Mouse (Mus musculus) left cerebral cortex, adult 6 months (tissue): ENCODE results near the gene Plekhg4. TPM values are rescaled to one million over a fixed set of nuclear protein-coding genes. Genes with fewer than 3 reads are reported as not detected.

ENCODE experiments used
- long read RNA-seq, 2 experiments: library from polyadenylated mRNA; unstranded; transcript quantifications; one replicate each; pipeline ENCODE4 v2.0.0; 2019 to 2020
- polyA plus RNA-seq: library from polyadenylated mRNA; unstranded; fragments of <200 nt; fragmentation: Nextera tagmentation; gene quantifications from 2 replicates; pipeline ENCODE4 v1.2.3, GENCODE M21; 2021

Gene Plekhg4
- not detected in 2 replicates for polyA plus RNA-seq
- long read RNA-seq, experiment 1, partial matches to known transcripts, result 1 of 1 reads
- long read RNA-seq, experiment 1, other reads (novel, unspliced or antisense), result 0 of 1 reads
- long read RNA-seq, experiment 2, result 0 reads

DNA sequence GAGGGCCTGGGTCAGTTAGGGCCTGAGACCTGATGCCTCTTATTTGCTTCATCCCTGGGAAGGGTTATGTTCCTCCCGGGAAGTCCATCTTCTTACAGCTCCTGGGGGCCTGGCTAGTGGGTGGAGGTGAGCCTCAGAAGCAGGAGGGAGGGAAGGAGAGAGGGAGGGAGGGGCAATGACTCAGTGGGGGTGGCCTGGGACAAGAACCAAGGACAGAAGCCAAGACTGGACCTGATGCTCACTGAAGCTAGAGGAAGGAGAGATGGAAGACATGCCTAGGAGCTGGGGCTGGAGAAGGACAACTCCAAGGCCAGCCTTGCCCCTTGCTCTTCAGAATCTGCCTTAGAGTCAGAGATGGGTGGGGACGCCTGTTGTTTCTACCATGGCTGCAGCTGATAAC is at the start of gene Plekhg4:
Plekhg4 (plus strand) TSS at position 243 of the 400 bp plus-strand sequence.

DNA sequence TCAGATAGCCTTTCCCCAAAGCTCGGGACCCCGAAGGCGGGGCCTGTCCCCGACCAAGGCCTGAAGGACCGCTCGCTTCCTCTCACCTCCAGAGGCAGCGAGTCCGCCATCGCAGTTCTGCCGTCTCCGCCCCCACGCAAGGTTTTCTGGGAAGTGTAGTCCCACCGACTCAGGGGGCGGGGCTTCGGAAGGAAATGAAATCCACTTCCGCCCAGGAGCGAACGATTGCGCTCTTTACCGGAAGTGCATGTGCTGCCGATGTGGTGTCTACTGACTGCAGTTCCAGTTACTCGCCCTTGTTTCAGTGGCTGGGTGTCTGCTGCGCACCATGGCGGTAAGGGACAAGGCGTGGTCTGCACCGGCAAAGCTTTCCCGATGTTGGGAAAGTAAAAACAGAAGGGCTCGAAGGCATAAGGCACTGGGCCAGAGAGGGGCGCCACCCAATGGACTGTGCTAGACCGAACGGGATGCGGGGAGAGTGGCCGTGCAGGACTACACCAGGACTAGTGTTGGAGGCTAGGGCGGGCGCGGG is 46.9 kb upstream of the Plekhg4 start, which contains the start of the genes Lrrc29 and Tmem208:
Lrrc29 (minus strand) TSS at position 138 of the 532 bp plus-strand sequence.
Tmem208 (plus strand) TSS at position 214 of the 532 bp plus-strand sequence.

DNA sequence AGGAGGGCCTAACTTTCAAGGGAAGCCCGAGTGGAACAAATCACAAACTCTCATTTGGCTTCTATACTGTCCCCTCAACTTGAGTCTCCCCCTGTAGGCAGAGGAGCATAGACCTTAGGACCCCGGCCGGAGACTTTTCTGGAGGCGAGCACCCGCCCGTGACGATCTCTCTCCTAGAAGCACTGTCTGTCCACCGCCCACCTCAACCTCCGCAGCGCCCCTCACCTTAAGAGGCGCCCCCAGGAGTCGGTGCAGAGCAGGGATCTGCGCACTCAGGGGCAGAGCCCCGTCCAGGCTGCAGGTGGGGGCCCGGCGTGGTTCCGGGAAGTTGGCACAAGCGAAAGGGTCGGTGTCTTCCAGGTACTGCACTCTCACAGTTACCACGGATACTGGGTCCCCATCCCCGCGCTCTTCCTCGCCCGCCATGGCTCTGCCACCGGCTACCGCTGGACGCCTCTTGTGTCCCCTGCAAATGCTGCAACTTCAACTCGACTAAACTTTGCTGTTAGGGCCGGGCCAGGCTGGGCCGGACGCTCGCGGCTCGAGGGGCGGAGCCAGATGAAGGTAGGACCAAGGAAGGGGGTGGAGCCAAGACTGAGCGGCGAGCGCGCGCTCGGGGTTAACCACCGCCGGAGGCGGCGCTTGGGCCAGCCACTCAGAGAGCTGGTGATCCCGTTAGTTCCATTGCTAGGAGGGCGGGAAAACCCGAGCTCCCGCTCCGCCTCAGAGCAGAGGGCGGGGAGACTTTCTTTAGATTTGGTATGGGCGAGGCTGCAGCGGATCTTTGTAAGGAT is 25.4 kb upstream of the Plekhg4 start, which contains the start of gene Fhod1:
Fhod1 (minus strand) TSS at position 526 of the 794 bp plus-strand sequence.

DNA sequence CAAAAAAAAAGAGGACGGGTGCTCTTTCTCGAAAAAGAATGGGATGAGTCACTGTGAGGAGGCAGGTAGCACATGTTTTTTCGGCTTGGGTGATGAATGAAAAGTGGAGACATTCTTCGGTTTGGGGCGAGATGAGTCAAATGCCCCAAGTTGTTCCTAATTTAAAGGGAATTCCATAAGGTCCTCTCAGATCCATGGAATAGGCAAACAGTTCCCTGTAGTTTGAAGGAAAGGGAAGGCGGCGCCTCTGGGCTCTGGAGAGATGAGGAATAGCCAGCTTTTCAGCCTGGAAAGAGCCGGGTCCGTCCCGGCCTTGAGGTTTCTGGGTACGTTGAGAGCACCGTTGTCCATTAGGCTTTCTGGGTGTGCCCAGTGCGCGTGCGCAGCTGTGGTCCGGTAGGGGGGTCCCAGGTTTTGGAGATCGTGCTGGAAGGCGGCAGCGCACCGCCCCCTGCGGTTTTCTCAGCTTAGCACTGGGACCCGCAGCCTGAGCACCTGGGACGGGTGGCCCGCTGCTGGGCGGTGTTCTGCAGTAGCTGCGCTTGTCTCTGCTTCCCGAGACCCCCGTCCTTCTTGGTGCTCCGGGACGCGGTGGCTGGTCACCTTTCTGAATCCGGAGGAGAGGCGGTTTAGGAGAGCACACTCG is 24.5 kb upstream of the Plekhg4 start, which contains the start of gene Slc9a5:
Slc9a5 (plus strand) TSS at position 394 of the 646 bp plus-strand sequence.

DNA sequence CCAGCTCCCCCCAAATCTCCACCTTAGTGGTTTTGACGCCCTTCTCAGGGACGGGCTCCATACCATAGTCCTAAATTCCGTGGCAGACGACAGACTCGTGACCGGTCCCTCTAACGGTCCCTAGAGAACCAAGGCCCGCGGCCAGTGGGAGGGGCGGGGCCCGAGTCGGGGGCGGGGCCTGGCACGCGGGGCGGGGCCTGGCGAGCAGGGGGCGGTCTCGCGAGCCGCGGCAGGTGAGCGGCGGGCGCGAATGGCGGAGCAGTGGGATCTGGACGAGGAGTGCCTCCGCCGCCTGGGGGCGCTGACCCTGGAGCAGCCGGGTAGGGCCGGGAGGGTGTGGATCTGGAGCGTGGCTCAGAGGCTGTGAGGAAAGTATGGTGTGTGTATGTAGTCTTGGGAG is 40.3 kb downstream of the Plekhg4 start, which contains the start of the genes Kctd19 and Lrrc36:
Kctd19 (minus strand) TSS at position 112 of the 400 bp plus-strand sequence.
Lrrc36 (plus strand) TSS at position 181 of the 400 bp plus-strand sequence.

Other genes starting within 250 kb of the Plekhg4 start
- not detected in 2 replicates for gene Ces4a, start 241.5 kb upstream of the Plekhg4 start, polyA plus RNA-seq
- gene Cbfb, start 202.6 kb upstream of the Plekhg4 start, polyA plus RNA-seq, result 8.5 and 10.8 TPM in 2 replicates
- 22.2 and 27.3 TPM in 2 replicates for gene D230025D16Rik, start 148.1 kb upstream of the Plekhg4 start, polyA plus RNA-seq
- gene B3gnt9, start 118.1 kb upstream of the Plekhg4 start, polyA plus RNA-seq, result 3.3 and 4.8 TPM in 2 replicates
- 8.4 and 9.6 TPM in 2 replicates for gene Tradd, start 108.7 kb upstream of the Plekhg4 start, polyA plus RNA-seq
- 1.7 and 2.3 TPM in 2 replicates for gene Fbxl8, start 108.6 kb upstream of the Plekhg4 start, polyA plus RNA-seq
- gene Hsf4, start 103.5 kb upstream of the Plekhg4 start, polyA plus RNA-seq, result 3.0 and 10.1 TPM in 2 replicates
- gene Nol3, start 97.1 kb upstream of the Plekhg4 start, polyA plus RNA-seq, result 24.6 and 25.1 TPM in 2 replicates
- 11.4 and 13.1 TPM in 2 replicates for gene 4931428F04Rik, start 83.4 kb upstream of the Plekhg4 start, polyA plus RNA-seq
- gene Exoc3l, start 77.2 kb upstream of the Plekhg4 start, polyA plus RNA-seq, result 3.5 and 4.2 TPM in 2 replicates
- 6.2 and 34.8 TPM in 2 replicates for gene E2f4, start 75.6 kb upstream of the Plekhg4 start, polyA plus RNA-seq
- gene Elmo3, start 67.7 kb upstream of the Plekhg4 start, polyA plus RNA-seq, result 0.30 and 0.51 TPM in 2 replicates
- gene Lrrc29, start 47.0 kb upstream of the Plekhg4 start, polyA plus RNA-seq, result 0.59 and 0.69 TPM in 2 replicates
- gene Tmem208, start 46.9 kb upstream of the Plekhg4 start, polyA plus RNA-seq, result 107 and 111 TPM in 2 replicates
- gene Fhod1, start 25.3 kb upstream of the Plekhg4 start, polyA plus RNA-seq, result 0.18 and 0.25 TPM in 2 replicates
- gene Slc9a5, start 24.4 kb upstream of the Plekhg4 start, polyA plus RNA-seq, result 2.7 and 6.3 TPM in 2 replicates
- not detected in 2 replicates for gene Kctd19, start 40.2 kb downstream of the Plekhg4 start, polyA plus RNA-seq
- gene Lrrc36, start 40.3 kb downstream of the Plekhg4 start, polyA plus RNA-seq, result 0.18 TPM in 1 of 2 replicates, not detected in the other
- 48.4 and 62.7 TPM in 2 replicates for gene Tppp3, start 98.3 kb downstream of the Plekhg4 start, polyA plus RNA-seq
- gene Zdhhc1, start 123.6 kb downstream of the Plekhg4 start, polyA plus RNA-seq, result 21.7 and 24.6 TPM in 2 replicates
- gene Hsd11b2, start 145.5 kb downstream of the Plekhg4 start, polyA plus RNA-seq, result not detected in 2 replicates
- 129 and 234 TPM in 2 replicates for gene Atp6v0d1, start 192.8 kb downstream of the Plekhg4 start, polyA plus RNA-seq
- gene Ripor1, start 232.0 kb downstream of the Plekhg4 start, polyA plus RNA-seq, result 28.9 and 32.8 TPM in 2 replicates